Mouse (Mus musculus): ENCODE data around the gene Gm10130. TPM values are rescaled to one million over a fixed set of nuclear protein-coding genes. Genes with fewer than 3 reads are reported as not detected.
"Not testable (repeated sequence)": the region's sequence is repeated elsewhere in the genome, so short reads cannot be mapped to it uniquely, and the experiment has no call there.

Gm10130 gene
- 1.2 and 1.6 TPM in 2 replicates for polyA plus RNA-seq (2015; fragmentation: Nextera tagmentation; extraction: Ambion mirVana)

GRCm38 (mm10) chr2:150323402-150323801 is at the start of gene Gm10130:
TSS of gene Gm10130 (plus strand) at chr2:150323702.
- no peak within 1 kb of the TSS for H3K4me3 ChIP-seq
- no peaks in the 10 kb centered on the region for H3K4me1 ChIP-seq
- H3K9ac ChIP-seq = no peak within 1 kb of the TSS
- ATAC-seq = no peak
- peaks cover 53% of the 10 kb centered on the region for H3K36me3 ChIP-seq (ENCODE audit: poor library complexity, severe bottlenecking)
- 94% methylated on average over 5 of the region's 5 CpGs for whole genome bisulfite sequencing
- H3K27ac ChIP-seq = no peak within 1 kb of the TSS
- no peak within 1 kb of the TSS for H3K4me2 ChIP-seq
- H3K27me3 ChIP-seq = no peaks in the 10 kb centered on the region
- H3K9me3 ChIP-seq (replicated peaks) = peaks cover 41% of the 10 kb centered on the region

- Histone ChIP-seq H3K4me2 (no peak overlapping the region), H3K27ac (no peak overlapping the region), H3K36me3 (ENCODE audit: poor library complexity, severe bottlenecking) (no peaks in the 10 kb centered on the region), H3K4me1 (no peaks in the 10 kb centered on the region), H3K27me3 (no peaks in the 10 kb centered on the region), H3K4me3 (no peak overlapping the region), H3K9ac (no peak overlapping the region), H3K9me3 (replicated peaks) (0 out of 2 replicates have a peak, but pooled peaks cover 6% of the 10 kb centered on the region)
- WGBS = 90% methylated on average over 6 of the region's 6 CpGs
- no peak for ATAC-seq
Observed at GRCm38 (mm10) chr2:150293669-150294068, 29.8 kb upstream of the Gm10130 start.

DNA sequence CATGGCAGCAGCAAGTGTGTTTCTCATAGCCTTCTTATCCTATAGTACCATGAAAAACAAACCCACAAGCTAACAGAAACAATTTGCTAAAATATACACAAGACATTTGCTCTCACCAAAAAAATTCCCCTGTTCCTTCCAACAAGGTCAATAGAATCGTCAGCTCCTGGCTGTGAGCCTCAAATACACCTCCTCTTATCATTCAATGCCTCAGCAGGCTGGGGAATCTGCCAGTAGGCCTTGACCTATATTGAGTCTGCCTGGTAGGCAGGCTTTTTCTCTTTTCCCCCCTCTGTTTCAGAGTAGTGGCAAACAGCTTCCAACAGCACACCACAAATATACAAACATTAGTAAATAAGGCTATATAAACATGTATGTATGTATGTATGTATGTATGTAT is 24.4 kb upstream of the Gm10130 start:
- WGBS = 62% methylated on average over 1 of the region's 1 CpGs
- H3K4me2 ChIP-seq = no peak overlapping the region
- ATAC-seq = no peak

DNA sequence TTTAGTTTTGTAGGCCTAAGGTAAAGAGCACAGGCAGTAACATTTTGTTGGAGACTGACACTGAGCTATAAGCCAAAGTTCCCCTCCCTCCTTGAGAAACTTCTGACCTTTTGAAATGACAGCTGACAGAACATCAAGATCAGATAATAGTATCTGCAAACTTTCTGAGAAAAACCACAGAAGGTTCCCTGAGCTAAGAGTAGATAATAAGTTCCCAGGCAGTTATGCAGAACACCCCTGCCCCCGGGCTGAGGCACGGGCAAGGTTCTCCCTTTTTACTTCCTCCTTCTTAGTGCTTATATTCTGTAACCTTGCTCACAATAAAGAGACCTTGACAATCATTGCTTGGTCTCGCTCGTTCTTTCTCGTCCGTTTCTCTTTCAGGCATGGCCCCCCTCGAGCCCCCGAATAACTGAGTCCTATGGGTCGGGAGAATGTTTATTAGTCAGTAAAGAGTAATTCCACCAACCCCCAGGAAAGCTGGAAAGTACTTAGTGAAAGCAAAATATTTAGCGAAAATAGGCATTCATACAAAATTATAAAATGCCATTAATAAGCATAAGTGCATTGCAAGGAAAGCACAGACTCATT is 16.2 kb upstream of the Gm10130 start:
- no peak overlapping the region for H3K4me2 ChIP-seq
- H3K4me3 ChIP-seq = no peak overlapping the region
- no peaks in the 10 kb centered on the region for H3K4me1 ChIP-seq
- no peak overlapping the region for H3K27ac ChIP-seq
- H3K9me3 ChIP-seq (replicated peaks) = peaks cover 9% of the 10 kb centered on the region
- WGBS = 91% methylated on average over 10 of the region's 10 CpGs
- ATAC-seq = no peak
- no peaks in the 10 kb centered on the region for H3K27me3 ChIP-seq
- no peaks in the 10 kb centered on the region for H3K36me3 ChIP-seq (ENCODE audit: poor library complexity, severe bottlenecking)
- H3K9ac ChIP-seq = no peak overlapping the region

More for the DNA sequence above, 24.4 kb upstream of the Gm10130 start:
- Histone ChIP-seq H3K4me1 (no peaks in the 10 kb centered on the region), H3K36me3 (ENCODE audit: poor library complexity, severe bottlenecking) (no peaks in the 10 kb centered on the region), H3K4me3 (no peak overlapping the region), H3K27me3 (no peaks in the 10 kb centered on the region), H3K9ac (no peak overlapping the region), H3K9me3 (replicated peaks) (no peaks in the 10 kb centered on the region; the same call in 1 of the 2 replicates), H3K27ac (no peak overlapping the region)

DNA sequence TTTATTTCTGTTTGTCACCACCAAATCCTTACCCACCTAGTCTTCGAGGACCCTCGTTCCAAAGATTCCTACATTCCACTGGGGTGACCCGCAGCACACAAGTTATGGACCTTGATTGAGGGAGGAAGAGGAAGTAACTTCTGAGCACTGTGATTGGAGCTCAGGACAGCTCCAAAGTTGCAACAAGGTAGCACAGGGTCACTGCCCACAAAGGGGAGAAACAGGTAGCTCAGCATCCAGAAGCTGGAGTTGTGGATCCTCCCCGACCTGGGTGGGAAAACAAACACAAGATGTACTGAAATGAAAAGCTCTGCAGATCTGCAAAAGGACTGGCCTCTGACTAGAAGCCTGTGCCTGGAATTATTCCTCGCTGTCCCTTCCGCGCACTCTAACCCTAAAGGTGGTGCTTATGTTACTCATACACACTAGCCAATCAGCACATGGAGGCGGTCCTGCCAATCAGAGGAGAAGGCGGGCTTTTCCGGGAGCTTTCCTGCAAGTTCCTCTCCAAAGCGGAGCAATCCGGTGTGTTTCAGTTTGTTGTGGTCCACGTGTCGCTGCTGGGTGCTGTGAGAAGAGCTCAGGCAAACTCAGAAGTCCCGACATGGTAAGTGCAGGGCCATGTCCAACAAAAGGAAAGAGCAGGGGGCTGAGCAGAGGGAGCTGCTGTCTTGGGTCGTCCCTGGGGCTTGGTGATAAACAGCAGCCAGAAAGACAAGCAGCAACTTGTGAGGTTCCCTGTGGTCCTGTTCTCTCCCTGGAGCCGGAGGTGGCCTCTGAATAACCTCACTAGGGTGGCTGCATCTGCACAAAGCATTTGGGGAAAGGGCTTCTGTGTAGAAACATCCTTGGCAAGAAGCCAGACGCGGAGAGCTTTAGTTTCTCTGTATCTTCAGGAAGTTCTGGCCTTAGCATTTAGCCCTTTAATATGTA is 12.3 kb upstream of the Gm10130 start:
- H3K9ac ChIP-seq = peak overlapping the region; percentile 65
- ATAC-seq = peak; percentile 99
- H3K4me2 ChIP-seq = peak overlapping the region; percentile 61
- H3K4me3 ChIP-seq = peak overlapping the region; percentile 50
- peaks cover 14% of the 10 kb centered on the region for H3K36me3 ChIP-seq (ENCODE audit: poor library complexity, severe bottlenecking)
- H3K27ac ChIP-seq; H3K9me3 ChIP-seq (replicated peaks); H3K27me3 ChIP-seq; H3K4me1 ChIP-seq: not testable (repeated sequence)
- 16% methylated on average over 19 of the region's 19 CpGs for WGBS

DNA sequence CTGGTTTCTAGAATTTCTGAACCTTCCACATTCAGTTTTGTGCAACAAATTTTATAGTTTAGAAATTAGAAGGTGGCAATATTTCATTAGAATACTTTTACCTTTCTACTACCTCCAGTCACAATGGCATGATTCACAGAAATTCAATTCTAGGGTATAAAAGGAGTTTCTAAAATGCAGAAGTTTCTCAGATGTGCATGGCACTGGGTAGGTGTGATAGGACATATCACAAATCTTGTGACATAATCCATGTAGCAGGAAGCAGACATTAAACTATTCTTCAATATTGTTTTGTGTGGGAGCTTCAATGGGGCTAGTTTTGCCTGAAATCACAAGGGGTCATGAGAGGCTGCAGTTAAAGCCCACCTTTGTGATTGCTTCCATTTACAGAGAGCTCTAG is 7.4 kb upstream of the Gm10130 start:
- no peak overlapping the region for H3K4me2 ChIP-seq
- no peaks in the 10 kb centered on the region for H3K4me1 ChIP-seq
- no peak overlapping the region for H3K4me3 ChIP-seq
- H3K9me3 ChIP-seq (replicated peaks) = peaks cover 32% of the 10 kb centered on the region
- no peak for ATAC-seq
- no peaks in the 10 kb centered on the region for H3K27me3 ChIP-seq
- no peak overlapping the region for H3K27ac ChIP-seq
- H3K9ac ChIP-seq = no peak overlapping the region
- peaks cover 40% of the 10 kb centered on the region for H3K36me3 ChIP-seq (ENCODE audit: poor library complexity, severe bottlenecking)

GRCm38 (mm10) chr2:150318973-150319372 is 4.5 kb upstream of the Gm10130 start:
- no peak overlapping the region for H3K9ac ChIP-seq
- H3K4me2 ChIP-seq = no peak overlapping the region
- H3K27me3 ChIP-seq = no peaks in the 10 kb centered on the region
- H3K4me3 ChIP-seq = no peak overlapping the region
- no peak for ATAC-seq
- WGBS = 94% methylated on average over 1 of the region's 1 CpGs
- peaks cover 42% of the 10 kb centered on the region for H3K9me3 ChIP-seq (replicated peaks)
- peaks cover 56% of the 10 kb centered on the region for H3K36me3 ChIP-seq (ENCODE audit: poor library complexity, severe bottlenecking)
- H3K27ac ChIP-seq = no peak overlapping the region
- no peaks in the 10 kb centered on the region for H3K4me1 ChIP-seq

DNA sequence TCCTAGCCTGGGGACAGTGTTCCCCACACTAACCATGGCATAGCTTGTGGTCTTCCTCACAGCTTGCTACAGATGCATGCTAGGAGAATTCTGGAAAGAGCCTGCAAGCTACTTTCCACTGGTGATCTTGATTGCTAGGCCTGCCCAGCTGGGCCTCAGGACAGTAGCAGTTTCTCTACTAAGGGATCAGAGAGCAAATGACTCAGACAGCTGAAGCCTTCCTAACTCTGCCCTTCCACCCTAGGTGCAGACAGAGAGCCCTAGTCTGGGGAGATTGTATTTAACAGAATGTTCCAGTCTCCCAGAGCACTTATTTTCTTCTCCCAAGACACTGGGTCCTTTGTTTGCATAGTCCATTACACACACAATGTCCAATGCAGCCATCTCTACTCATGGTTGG is 33.6 kb downstream of the Gm10130 start:
- H3K36me3 ChIP-seq (ENCODE audit: poor library complexity, severe bottlenecking); H3K27ac ChIP-seq; H3K4me3 ChIP-seq; H3K27me3 ChIP-seq; H3K9ac ChIP-seq; H3K4me2 ChIP-seq; ATAC-seq; H3K4me1 ChIP-seq: not testable (repeated sequence)
- H3K9me3 ChIP-seq (replicated peaks) = 0 out of 2 replicates have a peak, but pooled peaks cover 10% of the 10 kb centered on the region

- H3K4me1 ChIP-seq; H3K27me3 ChIP-seq; H3K36me3 ChIP-seq (ENCODE audit: poor library complexity, severe bottlenecking); H3K9me3 ChIP-seq (replicated peaks): not testable (repeated sequence)
- 7% methylated on average over 17 of the region's 17 CpGs for WGBS
- peak within 1 kb of the TSS; percentile 63 for H3K4me3 ChIP-seq
- peak within 1 kb of the TSS; percentile 57 for H3K4me2 ChIP-seq
- peak within 1 kb of the TSS; percentile 85 for H3K27ac ChIP-seq
- ATAC-seq = peak; percentile 99
- H3K9ac ChIP-seq = peak within 1 kb of the TSS; percentile 80
Observed at GRCm38 (mm10) chr2:150362113-150362877, 38.8 kb downstream of the Gm10130 start, which contains the start of gene 3300002I08Rik. TSS of gene 3300002I08Rik (minus strand) at chr2:150362765.

GRCm38 (mm10) chr2:150362878-150363229 is 39.4 kb downstream of the Gm10130 start:
- peak overlapping the region; percentile 57 for H3K4me2 ChIP-seq
- ATAC-seq = peak; percentile 64; the same call in 1 of the 2 replicates
- H3K27ac ChIP-seq = no peak overlapping the region
- H3K4me3 ChIP-seq = peak overlapping the region; percentile 63
- peaks cover 3% of the 10 kb centered on the region; the same call in 1 of the 2 replicates for H3K36me3 ChIP-seq (ENCODE audit: poor library complexity, severe bottlenecking)
- 13% methylated on average over 4 of the region's 4 CpGs for WGBS
- H3K27me3 ChIP-seq = no peaks in the 10 kb centered on the region
- H3K9ac ChIP-seq = peak overlapping the region; percentile 80
- no peaks in the 10 kb centered on the region for H3K4me1 ChIP-seq
- H3K9me3 ChIP-seq (replicated peaks) = no peaks in the 10 kb centered on the region

DNA sequence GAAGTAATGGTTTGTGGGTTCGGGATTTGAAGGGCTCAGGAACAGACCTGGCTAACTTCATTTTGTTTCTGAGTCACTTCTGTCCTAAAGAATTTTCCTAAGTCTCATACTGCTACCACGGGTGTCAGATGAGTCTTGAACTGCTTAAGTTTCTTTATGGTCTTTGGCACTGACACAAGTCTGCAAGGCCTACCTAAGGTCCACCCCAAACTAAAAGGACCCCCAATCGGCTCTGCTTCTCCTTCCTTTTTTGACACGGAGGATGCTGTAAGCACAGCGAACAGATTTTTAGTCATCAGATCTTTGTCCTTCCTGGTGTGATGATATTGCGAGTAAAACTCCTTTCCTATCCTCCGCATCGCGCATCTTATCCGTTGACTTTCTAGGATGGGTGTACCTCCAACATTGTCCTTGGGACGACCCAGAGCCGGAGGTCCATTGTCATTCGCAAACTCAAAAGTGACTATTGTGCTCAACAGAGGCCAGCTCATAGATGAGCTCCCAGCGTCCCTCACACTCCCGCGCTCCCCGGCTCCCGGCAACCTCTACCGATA is 62.1 kb downstream of the Gm10130 start:
- not testable (repeated sequence) for ATAC-seq; H3K4me3 ChIP-seq; H3K4me1 ChIP-seq; H3K9ac ChIP-seq; H3K9me3 ChIP-seq (replicated peaks); H3K27me3 ChIP-seq; H3K4me2 ChIP-seq; H3K27ac ChIP-seq; H3K36me3 ChIP-seq (ENCODE audit: poor library complexity, severe bottlenecking)
- WGBS = 96% methylated on average over 19 of the region's 19 CpGs

DNA sequence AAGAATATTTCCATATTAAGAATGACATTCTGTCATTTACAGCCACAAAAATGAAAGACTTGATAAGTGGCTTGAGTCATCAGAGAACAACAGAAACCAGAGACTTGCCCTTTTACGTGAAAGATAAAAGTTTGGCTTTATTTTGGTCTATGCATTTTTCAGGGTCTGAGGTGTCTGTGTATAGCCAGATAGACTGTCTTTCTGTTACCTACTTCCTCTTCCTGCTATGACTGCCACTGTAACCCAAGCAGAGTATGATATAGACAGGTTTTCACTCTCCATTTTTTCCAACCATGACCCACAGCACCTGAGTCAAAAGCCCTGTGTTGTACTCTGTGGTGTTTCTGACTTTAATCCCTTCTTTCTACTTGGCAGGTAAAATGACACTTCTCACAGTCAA is 66.7 kb downstream of the Gm10130 start:
- no peak for ATAC-seq
- H3K27ac ChIP-seq = no peak overlapping the region
- H3K4me2 ChIP-seq = no peak overlapping the region
- H3K36me3 ChIP-seq (ENCODE audit: poor library complexity, severe bottlenecking) = no peaks in the 10 kb centered on the region
- no peak overlapping the region for H3K9ac ChIP-seq
- H3K4me3 ChIP-seq = no peak overlapping the region
- no peaks in the 10 kb centered on the region for H3K27me3 ChIP-seq
- 94% methylated on average over 1 of the region's 1 CpGs for WGBS
- peaks cover 13% of the 10 kb centered on the region for H3K9me3 ChIP-seq (replicated peaks)
- no peaks in the 10 kb centered on the region for H3K4me1 ChIP-seq
